Mouse (Mus musculus): ENCODE results near the gene Poll.

Gene Poll

DNA sequence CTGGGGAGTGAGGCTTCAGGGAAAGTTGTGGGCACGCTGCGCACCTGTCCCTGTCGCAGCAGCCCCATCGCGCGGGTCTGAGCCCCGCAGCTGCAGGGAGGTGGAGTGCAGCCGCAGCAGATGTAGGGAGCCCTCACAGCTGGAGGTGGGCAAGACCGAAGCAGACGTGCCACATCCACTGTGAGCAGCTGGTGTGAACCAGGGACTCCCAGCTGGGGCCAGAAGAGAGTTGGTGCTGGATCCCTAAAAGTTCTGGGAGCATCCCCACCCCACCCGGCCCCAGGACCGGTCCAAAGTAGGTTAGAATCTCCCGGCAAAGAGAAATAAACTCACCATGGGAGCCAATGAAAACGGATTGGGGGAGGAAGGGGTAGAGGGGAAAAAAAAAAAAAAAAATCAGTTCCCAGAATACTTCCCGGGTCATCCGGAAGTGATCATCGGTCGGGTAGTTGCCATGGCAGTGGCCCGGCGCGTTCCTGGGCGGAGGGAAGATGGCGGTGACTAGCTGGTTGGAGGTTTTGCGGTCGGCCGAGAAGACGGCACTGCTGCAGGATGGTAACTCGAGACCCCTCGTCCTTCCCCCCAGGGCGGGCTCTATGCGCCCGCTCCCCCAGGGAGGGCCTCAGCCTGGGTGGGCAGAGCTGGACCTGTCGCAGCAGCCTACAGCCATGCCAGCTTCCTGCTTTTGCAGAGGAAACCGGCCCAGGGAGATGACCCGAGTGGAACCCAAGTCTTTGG, at the start of gene Poll, which contains the start of gene Gm17018:
Gene Poll, minus strand, starts transcription at position 379 of the 738 bp plus-strand sequence.
Gene Gm17018, plus strand, starts transcription at position 463 of the 738 bp plus-strand sequence.
- DNase-seq, result peak; percentile 85

DNA sequence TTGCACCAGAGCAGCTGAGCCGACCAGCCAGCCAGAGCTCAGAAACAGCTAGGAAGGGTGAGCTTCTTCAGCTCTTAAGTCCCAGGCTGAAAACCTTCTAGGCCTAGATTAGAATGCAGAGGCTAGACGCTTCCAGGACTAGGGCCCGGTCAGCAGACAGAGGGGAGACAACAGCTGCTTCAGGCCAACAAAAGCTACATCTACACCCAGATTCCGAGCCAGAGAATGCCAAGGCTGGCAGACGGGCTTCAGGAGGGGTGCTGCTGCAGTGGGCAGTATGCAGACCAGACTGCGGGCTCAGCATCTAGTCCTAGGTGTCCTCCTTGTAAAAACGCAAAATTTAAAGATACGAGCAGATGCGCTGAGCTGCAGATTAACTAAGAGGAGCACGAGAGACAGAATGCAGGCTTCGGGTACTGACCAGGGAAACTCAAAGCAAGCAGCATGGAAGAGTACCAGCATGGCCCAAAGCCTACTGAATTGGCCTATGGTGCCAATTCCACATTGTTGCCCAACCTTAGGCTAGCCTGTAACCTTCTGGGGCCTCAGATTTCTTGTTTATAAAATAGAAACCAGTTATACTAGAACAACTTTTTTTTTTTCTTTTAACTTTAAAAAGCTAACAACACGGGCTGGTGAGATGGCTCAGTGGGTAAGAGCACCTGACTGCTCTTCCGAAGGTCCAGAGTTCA, 48.5 kb upstream of the Poll start:
- no peak for DNase-seq

DNA sequence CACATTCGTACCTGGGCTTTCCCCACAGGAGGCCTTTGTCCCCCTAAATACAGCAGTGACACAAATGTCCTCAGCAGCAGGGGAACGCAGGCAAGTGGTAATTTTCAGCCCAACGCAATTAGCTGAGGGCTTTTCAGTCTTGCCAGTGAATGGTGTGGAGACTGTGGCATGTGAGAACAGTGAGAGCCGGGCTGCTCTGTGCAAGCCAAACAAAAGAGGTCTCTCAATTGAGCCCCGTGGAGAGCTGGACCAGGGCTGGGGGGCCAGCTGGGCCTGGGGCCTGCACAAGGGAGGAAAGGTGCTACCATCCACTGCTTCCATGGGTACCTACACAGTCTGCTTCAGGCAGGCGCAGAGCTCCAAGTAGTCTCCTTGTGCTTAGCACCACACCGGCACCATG, 47.1 kb upstream of the Poll start:
- no peak for DNase-seq

DNA sequence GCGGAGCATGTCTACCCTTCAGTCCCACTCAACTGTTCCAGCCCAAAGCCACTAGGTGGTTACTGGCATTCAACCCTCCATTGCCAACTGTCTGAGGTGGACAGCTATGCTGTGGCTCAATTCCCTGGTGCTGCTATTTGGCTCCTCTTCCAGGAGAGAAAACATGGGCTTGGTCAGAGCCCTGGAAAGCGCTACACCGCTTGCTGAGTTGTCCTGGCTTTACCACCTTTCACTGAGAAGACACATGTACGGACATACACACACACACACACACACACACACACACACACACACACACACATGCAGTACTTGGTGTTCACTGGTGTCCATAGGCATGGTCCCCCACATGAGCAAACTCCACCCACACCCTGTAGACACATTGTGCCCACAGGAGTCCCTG, 46.4 kb upstream of the Poll start:
- DNase-seq, result no peak

DNA sequence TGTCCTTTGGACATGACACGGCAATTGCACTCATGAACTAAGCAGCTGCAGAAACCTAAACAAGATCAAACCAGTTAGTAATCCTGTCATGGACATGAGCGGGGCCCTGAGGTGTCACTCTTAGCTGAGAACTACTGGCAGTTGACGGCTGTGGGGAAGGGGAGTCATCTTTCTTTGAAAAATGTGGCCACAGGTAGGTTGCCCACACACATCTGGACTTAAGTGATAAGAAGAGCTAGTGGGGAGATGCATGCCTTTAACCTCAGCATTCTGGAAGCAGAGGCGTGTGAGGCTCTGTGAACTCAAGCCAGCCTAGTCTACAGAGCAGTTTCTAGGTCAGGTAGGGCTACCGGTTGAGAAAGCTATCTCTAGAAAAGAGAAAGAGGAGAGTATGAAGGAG, 42.3 kb upstream of the Poll start:
- DNase-seq, result no peak

DNA sequence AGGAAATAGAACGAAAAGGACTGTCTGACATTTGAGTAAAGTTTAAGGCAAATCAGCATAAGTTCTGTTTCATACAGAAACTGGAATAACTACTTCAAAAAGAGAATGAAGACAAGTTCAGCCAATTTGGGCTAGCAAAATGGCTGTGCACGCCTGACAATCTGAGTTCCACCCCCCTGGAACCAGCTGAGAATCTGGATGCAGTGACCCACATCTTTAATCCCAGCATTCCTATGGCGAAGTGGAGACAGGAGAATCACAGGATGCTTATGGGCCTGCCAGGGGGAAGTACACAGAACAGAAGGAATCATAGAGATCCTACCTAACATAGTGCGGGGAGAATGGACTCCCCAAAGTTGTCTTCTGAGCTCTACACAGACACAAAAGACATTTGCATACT, 36.8 kb upstream of the Poll start:
- DNase-seq, result no peak

DNA sequence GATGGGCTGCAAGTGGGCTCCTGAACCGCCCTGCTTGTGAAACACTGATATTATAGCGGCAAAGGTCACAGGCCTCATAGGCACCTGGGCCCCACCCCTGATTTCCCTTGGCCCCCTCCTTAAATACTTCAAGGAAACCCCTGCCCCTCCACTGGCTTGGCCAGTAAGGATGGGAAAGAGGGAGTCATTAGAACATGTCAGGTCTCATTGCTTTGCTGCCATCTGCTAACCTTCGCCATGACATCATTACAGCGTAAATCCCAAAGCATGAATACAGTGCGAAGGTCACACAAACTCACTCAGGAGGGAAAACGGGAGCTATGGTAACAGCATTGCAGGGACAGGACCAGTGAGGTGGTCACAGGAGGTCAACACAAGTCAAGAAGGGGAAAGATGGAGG, 36.1 kb upstream of the Poll start:
- DNase-seq, result no peak

DNA sequence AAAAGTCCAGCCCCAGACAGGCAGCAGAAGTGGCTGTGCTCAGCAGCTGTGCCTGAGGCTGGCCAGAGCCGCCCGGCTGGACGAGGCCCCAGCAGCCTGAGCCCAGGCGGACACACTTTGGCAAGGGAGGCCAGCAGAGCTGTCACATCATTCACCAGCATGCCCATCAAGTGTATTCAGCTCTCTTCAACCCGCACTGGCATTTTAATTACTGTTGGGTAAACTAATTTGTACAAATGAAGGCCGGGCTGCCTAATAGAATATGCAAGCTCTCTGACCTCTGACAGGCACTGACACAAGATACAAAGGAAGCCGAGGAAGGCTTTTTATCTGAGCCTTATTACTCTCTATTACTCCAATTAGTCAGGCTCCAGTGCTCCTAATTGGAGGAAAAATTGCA, 35.7 kb upstream of the Poll start:
- DNase-seq, result no peak

DNA sequence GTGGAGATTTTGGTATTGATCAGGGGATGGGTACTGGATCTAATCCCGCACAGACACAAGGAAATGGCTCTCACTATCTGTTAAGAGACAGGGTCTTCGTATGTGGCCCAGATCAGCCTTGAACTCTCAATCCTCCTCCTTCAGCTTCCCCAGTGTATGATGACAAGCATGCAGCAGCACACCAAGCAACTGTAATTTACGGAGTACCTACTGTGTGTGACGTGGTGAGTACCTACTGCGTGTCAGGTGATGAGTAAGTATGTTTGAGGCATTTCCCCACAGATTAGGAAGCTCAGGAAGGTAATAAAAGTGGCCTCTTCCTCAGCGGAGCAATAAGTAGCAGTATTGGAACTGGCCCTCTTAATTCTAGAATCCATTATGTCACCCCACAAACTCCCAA, 35.1 kb upstream of the Poll start:
- no peak for DNase-seq

DNA sequence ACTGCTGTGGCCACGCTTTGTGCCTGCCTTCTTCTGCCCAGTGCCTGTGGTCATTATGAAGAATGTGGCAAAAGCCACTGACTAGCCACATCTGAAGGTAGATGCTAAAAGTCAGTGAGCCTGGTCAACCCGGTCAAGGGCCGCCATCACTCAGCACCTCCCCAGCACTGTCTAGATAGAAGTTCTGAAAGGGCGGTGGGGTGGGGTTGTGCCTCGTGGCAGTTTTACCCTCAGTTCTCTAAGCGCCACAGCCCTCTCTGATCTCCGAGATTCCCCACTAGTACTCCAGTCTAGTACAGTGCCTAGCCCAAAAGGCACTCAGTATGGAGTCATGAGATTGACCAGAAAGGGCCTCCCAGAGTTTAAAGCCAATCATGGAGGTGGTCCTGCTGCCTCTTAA, 33.7 kb upstream of the Poll start:
- no peak for DNase-seq

DNA sequence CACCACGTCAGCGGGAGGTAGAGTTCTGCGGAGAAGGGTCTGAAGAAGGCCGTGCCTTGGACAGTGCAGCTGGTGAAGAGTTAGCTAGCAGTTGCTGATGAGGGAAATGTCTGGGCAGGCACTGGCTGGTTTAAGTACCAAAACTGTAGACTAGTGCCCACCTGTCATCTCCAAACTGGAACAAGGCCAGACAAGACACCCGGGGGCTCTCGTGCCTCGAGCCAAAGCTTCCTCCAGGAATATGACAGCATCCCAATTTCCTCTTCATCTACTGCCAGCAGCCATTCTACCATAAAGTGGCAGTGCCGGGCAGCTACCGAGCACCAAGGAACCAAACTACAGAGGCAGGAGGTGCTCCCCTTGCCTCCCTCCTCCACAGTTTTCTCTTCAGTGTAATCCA, 32.6 kb upstream of the Poll start:
- DNase-seq, result no peak

DNA sequence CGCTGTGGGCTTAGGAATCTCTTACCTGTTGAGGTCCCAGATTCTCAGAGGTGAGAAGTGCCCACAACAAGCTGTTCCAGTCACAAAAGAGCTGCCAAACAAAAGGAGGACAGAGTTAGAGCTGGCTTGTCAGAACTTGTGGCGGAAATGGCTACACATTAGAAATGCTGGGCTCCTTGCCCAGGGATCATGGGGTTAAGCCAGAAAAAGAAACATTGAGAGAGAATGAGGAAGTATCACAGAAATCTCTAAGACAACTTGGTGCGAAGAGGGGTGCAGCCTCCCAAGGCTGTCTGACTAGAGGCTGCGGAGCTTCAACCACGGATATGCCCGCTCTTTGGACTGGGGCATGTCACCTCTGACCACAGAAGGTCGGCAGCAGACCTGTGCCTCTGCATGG, 31.4 kb upstream of the Poll start:
- DNase-seq, result no peak

DNA sequence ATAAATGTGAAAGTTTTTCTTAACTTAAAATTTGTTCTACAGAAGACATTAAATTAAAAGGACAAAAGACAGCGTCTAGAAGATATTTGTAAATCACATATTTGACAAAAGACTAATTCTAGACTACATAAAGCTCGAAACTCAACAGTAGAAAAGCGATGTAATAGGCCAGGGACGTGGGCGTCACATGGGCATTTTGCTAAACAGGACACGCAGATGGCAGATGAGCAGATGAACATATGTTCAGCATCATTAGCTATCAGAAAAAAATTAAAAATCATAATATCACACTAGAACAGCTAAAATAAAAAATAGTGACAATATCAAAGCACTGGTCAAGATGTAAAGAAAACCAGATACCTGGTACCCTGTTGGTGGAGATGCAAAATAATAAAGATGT, 29.4 kb upstream of the Poll start:
- no peak for DNase-seq

DNA sequence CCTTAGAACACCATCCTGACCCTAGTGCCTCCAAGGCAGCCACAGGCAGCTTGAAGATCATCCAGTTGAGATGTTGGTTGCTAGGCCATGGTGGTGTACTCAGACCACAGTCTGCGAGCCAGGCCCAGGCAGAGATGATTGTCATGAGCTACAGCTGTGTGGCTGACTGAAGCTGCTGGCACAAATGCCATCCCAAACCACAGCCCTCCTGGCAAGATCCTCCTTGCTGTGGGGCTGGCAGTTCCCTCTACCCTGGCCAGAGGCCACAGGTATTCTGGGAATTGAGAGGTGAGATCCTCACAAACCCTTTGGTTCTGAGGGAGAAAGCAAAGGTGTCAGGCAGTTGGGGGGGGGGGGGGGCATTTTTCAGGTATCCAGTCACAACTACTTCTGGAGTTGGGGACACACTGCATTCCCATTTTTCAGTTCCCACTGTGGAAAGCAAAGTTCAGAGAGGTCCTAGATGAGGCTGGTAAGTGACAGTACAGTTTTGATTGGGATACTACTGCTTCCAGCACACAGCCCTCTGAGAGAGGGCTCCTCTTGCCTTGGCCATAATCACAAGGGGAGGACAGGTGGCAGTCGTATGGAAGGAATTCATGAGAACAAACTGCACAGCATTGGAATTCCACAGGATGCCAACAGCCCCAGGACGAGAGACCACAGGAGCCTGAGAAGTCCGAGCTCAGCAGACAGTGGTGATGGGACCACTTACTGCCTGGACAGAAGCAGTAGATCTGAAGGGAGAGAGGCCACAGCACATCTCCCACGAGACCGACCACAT, 27.4 kb upstream of the Poll start:
- no peak for DNase-seq

DNA sequence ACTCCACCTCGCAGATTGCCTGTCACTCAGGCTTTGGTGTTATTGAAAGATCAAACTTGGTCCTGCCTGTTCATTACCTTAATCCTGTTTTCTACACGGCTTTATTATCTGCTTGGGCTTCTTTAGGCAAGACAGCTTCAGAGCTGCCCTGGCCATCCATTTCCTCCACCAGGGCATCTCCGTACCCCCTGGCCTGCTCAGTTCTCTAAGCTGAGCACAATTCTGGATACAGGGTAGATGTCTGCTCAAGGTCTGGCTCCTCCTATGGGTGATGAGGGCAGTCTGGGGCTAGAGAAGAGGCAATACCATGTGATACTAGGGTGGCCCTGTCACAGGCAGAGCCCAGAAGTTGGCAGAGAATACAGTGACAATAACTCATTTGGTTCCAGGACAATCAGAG, 26.5 kb upstream of the Poll start:
- DNase-seq, result no peak

DNA sequence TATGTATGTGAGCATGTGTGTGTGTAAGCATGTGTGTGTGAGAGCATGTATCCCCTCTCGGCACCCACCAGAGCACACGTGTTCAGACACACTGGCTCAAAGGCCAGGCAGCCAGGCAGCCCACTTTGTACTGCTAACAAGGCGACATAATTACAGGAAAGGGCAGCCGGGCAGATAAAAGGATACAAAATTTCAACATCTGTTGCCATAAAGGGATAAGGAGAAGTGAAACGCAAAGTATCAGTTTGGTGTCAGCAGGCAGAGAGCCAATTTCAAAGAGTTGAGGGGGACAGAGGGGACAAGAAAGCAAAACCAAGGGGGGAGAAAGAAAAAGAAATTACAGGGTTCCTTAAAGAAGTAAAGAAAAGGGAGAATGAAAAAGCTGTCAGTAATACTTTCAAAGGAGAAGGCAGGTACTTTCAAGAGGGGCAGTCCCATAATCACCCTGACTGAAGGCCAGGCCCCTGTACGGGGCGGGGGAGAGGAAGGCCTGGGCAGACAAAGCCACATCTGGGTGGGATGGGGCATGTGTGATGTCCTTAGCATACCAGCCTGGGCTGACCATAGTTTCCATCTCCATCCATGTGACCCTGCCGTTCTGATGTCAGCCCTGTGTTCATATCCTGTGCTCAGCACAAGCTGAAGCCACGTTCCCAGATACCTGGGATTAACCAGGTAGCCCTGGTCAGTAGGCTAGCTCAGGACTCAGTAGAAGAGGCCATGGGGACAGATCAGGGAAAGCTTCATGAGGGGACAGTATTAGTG, 24.7 kb upstream of the Poll start:
- DNase-seq, result no peak

DNA sequence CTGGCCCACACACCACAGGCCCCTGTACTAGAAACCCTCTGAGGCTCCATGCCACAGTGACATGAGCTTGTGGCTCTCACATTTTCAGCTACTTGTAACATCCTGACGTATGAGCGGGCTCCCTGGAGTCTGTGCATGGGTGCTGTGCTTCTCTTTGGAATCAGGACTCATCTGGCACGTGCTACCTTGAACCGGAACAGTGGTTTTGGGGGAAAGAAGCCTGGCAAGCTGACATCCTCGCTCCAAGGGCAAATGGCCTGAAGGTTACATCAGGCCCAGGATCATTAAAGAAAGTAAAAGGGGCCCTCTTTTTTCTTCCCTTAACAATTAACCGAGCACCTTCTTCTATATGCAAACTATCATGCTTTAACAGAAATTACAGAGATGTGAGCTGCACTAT, 22.8 kb upstream of the Poll start:
- no peak for DNase-seq

DNA sequence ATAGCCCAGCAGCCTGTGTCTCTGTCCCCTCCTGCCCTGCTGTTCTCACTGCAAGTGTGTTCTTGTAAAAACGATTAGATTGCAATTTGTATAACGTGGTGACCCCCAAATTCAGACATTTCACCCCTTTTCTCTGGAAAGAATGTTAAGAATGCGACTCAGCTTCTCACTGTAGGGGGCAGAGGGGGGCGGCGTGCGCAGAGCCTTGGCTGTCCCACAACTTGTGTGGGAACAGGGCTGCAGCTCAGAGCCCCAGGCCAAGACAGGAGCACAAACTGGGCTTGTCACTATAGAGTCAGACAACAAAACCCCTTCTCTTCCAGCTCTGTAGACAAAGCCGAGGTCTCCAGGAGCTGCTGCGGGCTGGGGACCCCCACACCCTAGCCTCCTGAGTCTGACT, 21.8 kb upstream of the Poll start:
- no peak for DNase-seq

DNA sequence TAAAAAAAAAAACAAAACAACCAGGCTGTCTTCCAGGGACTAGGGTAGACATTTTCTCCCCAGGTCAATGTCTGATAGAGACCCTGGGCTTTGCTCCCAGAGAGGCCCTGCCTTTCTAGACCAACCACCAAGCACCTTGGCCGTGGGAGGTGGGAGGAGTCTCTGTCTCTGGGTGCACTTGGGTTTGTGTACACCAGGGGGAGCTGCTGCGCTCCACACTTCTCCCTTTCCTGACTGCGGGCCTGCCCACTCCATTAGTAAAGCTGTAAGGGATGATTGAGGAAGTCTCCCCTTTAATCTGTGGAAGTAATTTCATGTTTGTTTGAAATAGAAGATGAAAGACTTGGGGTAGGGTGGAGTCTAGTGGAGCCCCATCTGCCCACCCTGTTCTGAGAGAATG, 20.9 kb upstream of the Poll start:
- DNase-seq, result no peak

DNA sequence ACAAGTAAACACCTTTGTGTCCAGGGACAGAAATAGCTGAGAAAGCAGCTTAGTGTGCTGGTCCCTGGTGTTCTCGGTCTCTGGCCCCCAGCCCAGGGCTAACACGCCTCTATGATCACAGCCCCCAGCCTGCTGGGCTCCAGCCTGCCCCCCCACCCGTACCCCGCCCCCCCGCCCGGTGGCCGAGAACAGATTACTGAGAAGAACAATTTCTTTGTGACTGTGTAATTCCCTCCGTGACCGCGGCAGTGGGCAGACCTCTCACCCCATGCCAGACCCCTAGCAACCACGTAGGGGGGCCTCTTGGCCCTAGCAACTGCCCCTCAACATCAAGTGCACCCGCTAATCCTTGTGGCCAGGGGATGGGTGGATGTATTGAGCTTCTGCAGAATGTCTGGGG, 19.9 kb upstream of the Poll start:
- no peak for DNase-seq

DNA sequence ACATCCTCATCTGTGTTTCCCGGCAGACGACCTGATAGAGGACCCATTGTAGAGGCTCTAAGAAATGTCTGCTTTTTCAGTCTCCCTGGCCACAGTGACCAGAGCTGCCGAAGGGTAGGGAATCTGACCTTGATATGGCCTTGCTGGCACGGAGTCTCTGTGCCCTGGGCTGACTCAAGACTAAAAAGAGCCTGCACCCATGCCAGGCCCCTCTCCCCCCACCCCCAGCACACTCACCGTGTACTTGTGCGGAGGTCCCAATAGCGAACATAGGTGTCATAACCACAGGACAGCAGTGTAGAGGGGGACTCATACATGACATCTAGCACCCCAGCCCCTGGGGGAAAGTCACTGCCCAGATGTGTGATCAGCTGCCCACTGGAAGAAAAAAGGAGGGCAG, 19.1 kb upstream of the Poll start:
- no peak for DNase-seq

DNA sequence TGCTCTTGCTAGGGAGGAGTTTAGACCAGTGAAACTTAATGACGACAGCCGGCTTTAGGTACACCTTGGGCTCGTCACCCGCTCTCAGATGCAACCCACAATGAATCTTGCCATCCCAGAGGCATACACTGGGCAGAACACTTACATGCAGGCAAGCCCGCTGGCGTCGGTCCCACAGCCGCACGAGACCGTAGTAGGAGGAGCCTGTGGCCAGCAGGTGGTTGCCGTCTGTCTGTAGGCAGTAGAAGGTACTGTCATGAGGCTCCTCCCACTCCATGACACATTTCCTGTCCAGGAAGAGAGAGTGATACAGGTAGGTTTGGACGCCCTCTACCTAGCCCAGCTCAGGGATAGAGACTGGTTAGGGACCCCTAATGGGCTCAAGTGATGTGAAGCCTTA, 18.6 kb upstream of the Poll start:
- no peak for DNase-seq

DNA sequence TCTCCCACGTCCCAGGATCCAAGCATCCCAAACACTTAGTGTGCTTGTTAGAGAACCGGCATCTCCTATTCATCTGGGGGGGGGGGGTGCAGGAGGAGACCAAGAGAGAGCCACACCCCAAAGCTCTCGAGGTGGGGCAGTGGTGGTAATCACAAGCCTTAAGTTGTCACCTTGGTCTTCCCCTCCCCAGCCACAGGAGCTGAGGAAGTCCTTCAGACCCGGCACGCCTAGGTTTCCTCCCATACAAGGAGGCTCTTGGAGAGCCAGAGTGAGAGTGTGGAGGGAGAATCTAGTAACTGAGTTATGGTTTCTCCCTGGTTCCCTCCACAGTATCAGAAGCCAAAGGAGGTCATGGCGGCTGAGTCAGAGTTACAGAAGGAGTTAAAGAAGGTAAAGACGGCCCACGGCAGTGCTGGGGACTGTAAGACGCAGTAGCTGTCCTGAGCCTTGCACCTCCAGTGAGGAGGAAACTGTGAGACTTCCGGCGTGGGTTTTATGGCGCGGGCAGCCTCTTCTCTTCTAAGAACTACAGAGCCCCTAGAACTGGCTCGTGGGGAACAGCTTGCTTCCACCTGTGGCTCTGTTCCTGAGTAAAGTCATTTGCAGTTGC, 16.9 kb upstream of the Poll start:
- DNase-seq, result no peak

All from right cerebral cortex, postnatal 25 days (tissue).